Mouse (Mus musculus): Measurements from ENCODE around the gene Gstp1. TPM values are rescaled to one million over a fixed set of nuclear protein-coding genes. Genes with fewer than 3 reads are reported as not detected.

Gene Gstp1
- 418 and 433 TPM in 2 replicates for polyA plus RNA-seq (2015; fragmentation: Nextera tagmentation; extraction: Ambion mirVana)

DNA sequence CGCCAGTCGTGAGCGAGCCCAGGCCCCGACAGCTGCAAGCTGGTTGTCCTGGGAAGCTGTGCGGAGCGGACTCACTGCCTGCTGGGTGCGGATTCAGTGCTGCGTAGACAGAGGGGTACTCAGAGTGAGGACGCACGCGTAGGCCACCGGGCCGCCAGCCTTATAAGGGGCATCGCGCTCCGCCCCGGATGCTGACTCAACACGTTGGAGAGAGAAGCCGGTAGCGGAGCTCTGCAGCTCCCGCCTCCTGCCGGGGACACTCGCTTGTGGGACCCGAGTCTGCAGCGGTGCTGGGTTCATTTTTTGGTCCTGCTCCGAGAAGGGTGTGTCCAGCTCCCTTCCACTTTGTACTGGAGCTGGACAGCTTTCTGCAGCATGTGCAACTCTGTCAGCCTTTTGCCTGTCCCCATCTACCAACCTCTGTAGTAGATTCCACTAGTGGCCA, at the start of gene Gstp1:
Gstp1 (minus strand) TSS at position 198 of the 445 bp plus-strand sequence.
- 1% methylated on average over 23 of the region's 26 CpGs for WGBS
- H3K36me3 ChIP-seq = no peaks in the 10 kb centered on the region

DNA sequence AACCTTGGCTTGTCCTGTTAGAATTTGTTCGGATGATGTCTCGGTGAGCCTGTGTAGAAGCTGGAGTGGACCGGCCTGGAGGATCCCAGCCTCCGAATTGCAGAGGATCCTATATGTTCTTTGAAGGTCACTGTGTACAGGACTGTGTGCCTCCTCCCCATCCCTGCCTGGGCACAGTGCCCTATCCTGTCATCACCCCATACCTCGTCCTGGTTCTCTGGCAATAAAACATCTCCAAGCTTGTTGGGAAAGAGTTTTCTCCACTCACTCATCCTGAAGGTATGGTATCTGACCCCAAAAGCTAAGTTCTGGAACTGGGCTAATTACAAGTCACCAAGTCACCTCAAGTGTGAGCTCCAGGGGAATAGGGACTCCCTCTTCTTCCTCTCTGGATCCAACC, 49.3 kb upstream of the Gstp1 start:
- WGBS = 97% methylated on average over 5 of the region's 5 CpGs
- H3K9ac ChIP-seq = no peak overlapping the region

More for the DNA sequence above, at the start of gene Gstp1:
- Histone ChIP-seq H3K4me3 (peak within 1 kb of the TSS; percentile 57), H3K27ac (peak within 1 kb of the TSS; percentile 64; the same call in 1 of the 2 replicates), H3K9me3 (no peaks in the 10 kb centered on the region), H3K9ac (peak within 1 kb of the TSS; percentile 80), H3K27me3 (no peaks in the 10 kb centered on the region), H3K4me1 (replicated peaks) (peaks cover 21% of the 10 kb centered on the region), H3K4me2 (peak within 1 kb of the TSS; percentile 76)
- peak; percentile 83 for ATAC-seq (ENCODE audit: low FRiP score)

DNA sequence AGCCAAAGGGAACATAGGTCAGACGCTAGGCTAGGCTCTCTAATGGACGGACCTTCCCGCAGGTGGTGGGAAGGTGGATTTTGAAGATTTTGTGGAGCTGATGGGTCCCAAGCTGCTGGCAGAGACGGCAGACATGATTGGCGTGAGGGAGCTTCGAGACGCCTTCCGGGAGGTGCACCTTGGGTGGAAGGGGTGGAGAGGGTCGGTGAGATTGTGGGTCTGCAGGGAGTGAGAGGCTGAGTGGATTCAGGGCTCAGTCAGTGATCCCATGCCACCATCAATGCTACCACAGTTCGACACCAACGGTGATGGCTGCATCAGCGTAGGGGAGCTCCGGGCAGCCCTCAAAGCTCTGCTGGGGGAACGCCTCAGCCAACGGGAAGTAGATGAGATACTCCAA, 48.4 kb upstream of the Gstp1 start:
- no peaks in the 10 kb centered on the region for H3K9me3 ChIP-seq
- no peak overlapping the region for H3K9ac ChIP-seq
- no peak overlapping the region for H3K4me3 ChIP-seq
- peaks cover 32% of the 10 kb centered on the region; the same call in 1 of the 2 replicates for H3K27me3 ChIP-seq
- no peaks in the 10 kb centered on the region for H3K4me1 ChIP-seq (replicated peaks)
- no peak for ATAC-seq (ENCODE audit: low FRiP score)
- H3K4me2 ChIP-seq = no peak overlapping the region
- no peaks in the 10 kb centered on the region for H3K36me3 ChIP-seq
- 92% methylated on average over 15 of the region's 15 CpGs for WGBS
- no peak overlapping the region for H3K27ac ChIP-seq

More for the DNA sequence above, 49.3 kb upstream of the Gstp1 start:
- no peaks in the 10 kb centered on the region for H3K4me1 ChIP-seq (replicated peaks)
- no peak overlapping the region for H3K4me2 ChIP-seq
- H3K27me3 ChIP-seq = peaks cover 32% of the 10 kb centered on the region; the same call in 1 of the 2 replicates
- no peak for ATAC-seq (ENCODE audit: low FRiP score)
- H3K27ac ChIP-seq = no peak overlapping the region
- no peaks in the 10 kb centered on the region for H3K9me3 ChIP-seq
- H3K4me3 ChIP-seq = no peak overlapping the region
- H3K36me3 ChIP-seq = no peaks in the 10 kb centered on the region

DNA sequence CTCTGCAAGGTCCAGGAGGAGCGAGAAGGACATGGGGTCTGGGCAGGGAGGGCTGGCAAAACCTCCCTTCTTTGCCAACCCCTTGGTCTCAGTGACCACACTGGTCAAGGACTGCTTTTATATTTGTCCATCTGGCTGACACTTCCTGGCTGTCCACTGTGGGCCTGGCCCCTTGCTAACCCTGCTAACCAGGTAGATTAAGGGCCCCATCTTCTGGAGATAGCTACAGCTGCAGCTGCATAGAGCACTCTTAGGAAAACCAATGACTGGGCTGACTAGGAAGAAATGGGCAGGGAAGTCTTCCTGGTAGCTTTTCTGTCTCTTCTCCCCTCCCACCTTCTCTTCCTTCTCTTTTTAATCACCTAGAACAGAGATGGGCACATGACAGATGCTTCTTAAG, 47.2 kb upstream of the Gstp1 start:
- H3K27me3 ChIP-seq = peaks cover 32% of the 10 kb centered on the region; the same call in 1 of the 2 replicates
- no peak overlapping the region for H3K4me3 ChIP-seq
- no peak for ATAC-seq (ENCODE audit: low FRiP score)
- no peak overlapping the region for H3K4me2 ChIP-seq
- no peak overlapping the region for H3K27ac ChIP-seq
- no peaks in the 10 kb centered on the region for H3K9me3 ChIP-seq
- no peaks in the 10 kb centered on the region for H3K4me1 ChIP-seq (replicated peaks)
- no peaks in the 10 kb centered on the region for H3K36me3 ChIP-seq
- WGBS = 83% methylated on average over 1 of the region's 1 CpGs
- no peak overlapping the region for H3K9ac ChIP-seq

DNA sequence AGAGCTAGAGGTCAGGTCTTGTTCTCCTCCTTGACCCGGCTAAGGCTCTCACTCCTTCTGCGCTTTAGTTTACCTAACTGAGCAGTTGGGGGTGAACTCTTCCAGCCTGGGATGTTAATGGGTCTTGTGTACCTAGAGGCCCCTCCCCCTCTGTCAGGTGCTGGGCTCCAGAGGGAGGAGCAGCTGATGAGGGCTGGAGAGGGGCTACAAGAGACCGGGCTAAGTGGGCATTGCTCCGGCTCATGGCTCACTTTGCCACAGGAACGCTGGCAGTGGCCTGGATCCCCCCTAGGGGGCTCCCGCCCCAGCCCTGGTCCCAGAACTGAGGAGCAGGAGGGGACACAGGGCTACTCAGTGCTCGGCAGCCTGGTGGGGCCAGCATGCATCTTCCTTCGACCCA, 46.0 kb upstream of the Gstp1 start:
- H3K4me2 ChIP-seq = no peak overlapping the region
- no peaks in the 10 kb centered on the region for H3K36me3 ChIP-seq
- WGBS = 30% methylated on average over 8 of the region's 8 CpGs
- no peak for ATAC-seq (ENCODE audit: low FRiP score)
- 0 out of 2 replicates have a peak overlapping the region, but pooled peaks have one; percentile 19 for H3K9ac ChIP-seq
- H3K27me3 ChIP-seq = peaks cover 24% of the 10 kb centered on the region; the same call in 1 of the 2 replicates
- no peak overlapping the region for H3K27ac ChIP-seq
- no peak overlapping the region for H3K4me3 ChIP-seq
- no peaks in the 10 kb centered on the region for H3K4me1 ChIP-seq (replicated peaks)
- H3K9me3 ChIP-seq = no peaks in the 10 kb centered on the region

DNA sequence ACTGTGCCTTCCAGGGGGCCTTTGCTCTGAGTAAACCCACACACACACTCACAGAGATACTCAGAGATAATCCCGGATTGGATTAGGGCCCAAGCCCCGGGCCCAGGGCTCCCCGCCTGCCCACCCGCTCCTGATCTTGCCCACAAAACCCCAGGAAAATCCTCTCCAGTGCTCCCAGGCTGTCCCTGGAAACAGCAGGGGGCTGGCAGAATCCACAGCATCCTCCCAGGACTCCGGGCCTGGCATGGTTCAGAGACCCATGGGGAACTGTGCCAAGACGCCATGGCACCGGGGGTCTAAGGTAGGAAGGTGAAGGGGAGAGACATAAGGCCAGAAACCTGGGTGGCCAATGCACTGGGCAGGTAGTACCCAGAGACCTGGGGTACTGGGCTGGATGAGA, 45.5 kb upstream of the Gstp1 start:
- 79% methylated on average over 7 of the region's 7 CpGs for WGBS
- no peak overlapping the region for H3K27ac ChIP-seq
- H3K36me3 ChIP-seq = no peaks in the 10 kb centered on the region
- no peaks in the 10 kb centered on the region for H3K9me3 ChIP-seq
- H3K4me1 ChIP-seq (replicated peaks) = no peaks in the 10 kb centered on the region
- H3K4me3 ChIP-seq = no peak overlapping the region
- no peak overlapping the region for H3K9ac ChIP-seq
- ATAC-seq (ENCODE audit: low FRiP score) = no peak
- H3K4me2 ChIP-seq = no peak overlapping the region
- peaks cover 24% of the 10 kb centered on the region; the same call in 1 of the 2 replicates for H3K27me3 ChIP-seq

DNA sequence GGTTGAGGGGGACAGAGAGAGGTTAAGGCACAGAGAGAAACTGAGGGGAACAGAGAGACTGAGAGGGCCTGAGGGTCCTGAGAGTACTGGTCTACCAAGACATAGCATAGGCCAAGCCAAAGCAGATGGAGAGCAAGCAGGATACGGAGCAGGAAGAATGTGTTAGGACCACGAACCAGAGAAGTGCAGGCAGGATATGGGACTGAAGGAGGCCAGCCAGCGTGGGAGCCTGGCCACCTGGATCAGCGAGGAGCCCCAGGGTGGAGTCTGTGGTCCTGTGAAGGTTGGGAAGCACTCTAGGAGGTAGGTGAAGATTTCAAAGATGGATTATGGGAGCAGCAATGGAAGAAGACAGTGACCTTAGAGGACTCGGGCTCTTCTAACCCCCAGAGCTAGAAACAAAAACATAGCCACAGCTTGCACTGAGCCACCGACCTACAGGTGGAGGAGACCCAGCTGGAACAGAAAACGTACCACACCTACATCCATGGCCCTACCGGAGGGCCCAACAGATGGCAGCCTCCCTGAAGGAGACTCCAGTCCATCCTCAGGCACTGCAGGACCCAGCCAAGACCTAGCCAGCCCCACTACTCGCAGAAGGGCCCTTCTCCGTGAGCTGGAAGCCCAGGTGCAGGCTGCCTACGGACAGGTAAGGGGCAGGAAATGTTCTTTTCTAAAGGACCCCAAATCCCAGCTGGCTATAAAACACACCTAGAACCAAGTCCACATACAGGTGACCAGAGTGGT, 44.6 kb upstream of the Gstp1 start:
- no peak for ATAC-seq (ENCODE audit: low FRiP score)
- H3K4me2 ChIP-seq = no peak overlapping the region
- no peak overlapping the region for H3K4me3 ChIP-seq
- no peak overlapping the region for H3K27ac ChIP-seq
- no peaks in the 10 kb centered on the region for H3K9me3 ChIP-seq
- no peak overlapping the region for H3K9ac ChIP-seq
- WGBS = 83% methylated on average over 11 of the region's 11 CpGs
- H3K27me3 ChIP-seq = peaks cover 24% of the 10 kb centered on the region; the same call in 1 of the 2 replicates
- no peaks in the 10 kb centered on the region for H3K4me1 ChIP-seq (replicated peaks)
- no peaks in the 10 kb centered on the region for H3K36me3 ChIP-seq

DNA sequence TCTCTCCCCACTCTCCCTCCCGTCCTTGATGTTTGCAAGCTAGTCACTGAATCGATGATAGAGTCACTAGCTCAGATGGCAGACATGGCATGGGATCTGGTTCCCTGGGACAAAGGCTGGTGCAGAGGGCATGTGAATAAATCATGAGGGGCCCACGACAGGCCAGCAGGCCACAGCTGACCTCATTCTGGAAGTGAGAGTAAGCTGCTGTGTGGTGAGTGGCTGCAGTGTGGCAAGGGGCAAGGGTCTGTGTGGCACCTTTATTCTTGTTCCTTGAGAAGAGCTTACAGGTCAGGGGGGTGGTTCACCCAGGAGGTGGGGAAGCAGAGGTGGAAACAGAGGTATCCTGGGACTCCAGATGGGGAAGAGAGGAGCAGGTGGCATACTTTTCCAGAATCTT, 43.6 kb upstream of the Gstp1 start, which contains the start of gene Cabp2:
Cabp2 (plus strand) TSS at position 185 of the 400 bp plus-strand sequence.
- no peak within 1 kb of the TSS for H3K4me3 ChIP-seq
- no peak within 1 kb of the TSS for H3K9ac ChIP-seq
- H3K27ac ChIP-seq = no peak within 1 kb of the TSS
- no peaks in the 10 kb centered on the region for H3K9me3 ChIP-seq
- WGBS = 52% methylated on average over 3 of the region's 3 CpGs
- peaks cover 16% of the 10 kb centered on the region; the same call in 1 of the 2 replicates for H3K27me3 ChIP-seq
- no peaks in the 10 kb centered on the region for H3K36me3 ChIP-seq
- ATAC-seq (ENCODE audit: low FRiP score) = no peak
- H3K4me2 ChIP-seq = no peak within 1 kb of the TSS
- no peaks in the 10 kb centered on the region for H3K4me1 ChIP-seq (replicated peaks)

DNA sequence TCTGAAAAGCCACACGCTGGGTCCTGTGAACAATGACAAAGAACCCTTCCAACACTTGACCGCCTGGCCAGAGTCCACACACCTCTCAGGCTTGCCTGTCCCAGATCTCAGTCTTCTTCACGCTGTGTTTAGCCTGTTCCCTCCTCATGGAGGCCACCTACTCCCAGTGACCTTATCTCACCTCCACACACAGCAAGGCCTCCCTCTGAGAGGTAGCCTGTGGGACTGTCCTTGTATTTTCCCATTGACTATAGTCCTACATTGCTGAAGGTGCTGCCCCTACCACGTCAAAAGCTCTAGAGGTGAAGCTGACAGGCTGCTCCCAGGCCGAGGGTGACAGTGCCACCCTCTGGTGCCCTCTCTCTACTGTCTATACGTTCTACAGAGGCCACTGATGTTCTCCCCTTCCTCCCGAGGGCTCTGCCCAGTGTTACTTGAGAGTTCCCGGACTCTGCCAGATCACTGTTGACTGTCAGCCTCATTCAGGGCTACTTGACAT, 42.8 kb upstream of the Gstp1 start:
- ATAC-seq (ENCODE audit: low FRiP score) = no peak

DNA sequence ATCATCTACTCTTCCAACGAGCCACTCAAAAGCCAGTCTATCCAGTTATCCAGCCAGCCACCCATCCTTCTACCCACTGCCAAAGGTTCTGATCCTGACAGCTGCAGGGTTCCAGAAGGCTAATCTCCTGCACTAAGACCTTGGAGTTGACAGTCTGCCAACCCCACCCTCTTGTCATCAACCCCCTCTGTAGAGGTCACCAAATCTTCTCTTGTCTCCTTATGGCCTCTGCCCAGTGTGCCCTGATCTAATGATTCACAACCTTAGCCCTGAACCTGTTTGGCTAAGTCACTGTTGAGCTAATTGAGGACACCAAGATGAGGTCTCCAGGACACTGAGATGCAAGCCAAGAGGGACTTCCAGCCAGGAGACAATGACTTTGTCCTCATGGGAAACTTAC, 41.8 kb upstream of the Gstp1 start:
- 83% methylated on average over 1 of the region's 1 CpGs for WGBS
- H3K4me3 ChIP-seq = no peak overlapping the region
- no peak overlapping the region for H3K4me2 ChIP-seq
- H3K27me3 ChIP-seq = peaks cover 8% of the 10 kb centered on the region; the same call in 1 of the 2 replicates
- no peak overlapping the region for H3K9ac ChIP-seq
- ATAC-seq (ENCODE audit: low FRiP score) = no peak
- no peaks in the 10 kb centered on the region for H3K9me3 ChIP-seq
- no peaks in the 10 kb centered on the region for H3K4me1 ChIP-seq (replicated peaks)
- H3K27ac ChIP-seq = no peak overlapping the region
- H3K36me3 ChIP-seq = no peaks in the 10 kb centered on the region

More for the DNA sequence above, 42.8 kb upstream of the Gstp1 start:
- no peaks in the 10 kb centered on the region for H3K36me3 ChIP-seq
- H3K9me3 ChIP-seq = no peaks in the 10 kb centered on the region
- peaks cover 11% of the 10 kb centered on the region; the same call in 1 of the 2 replicates for H3K27me3 ChIP-seq
- no peak overlapping the region for H3K9ac ChIP-seq
- no peak overlapping the region for H3K27ac ChIP-seq
- WGBS = 71% methylated on average over 8 of the region's 8 CpGs
- H3K4me1 ChIP-seq (replicated peaks) = no peaks in the 10 kb centered on the region
- no peak overlapping the region for H3K4me3 ChIP-seq
- H3K4me2 ChIP-seq = no peak overlapping the region

DNA sequence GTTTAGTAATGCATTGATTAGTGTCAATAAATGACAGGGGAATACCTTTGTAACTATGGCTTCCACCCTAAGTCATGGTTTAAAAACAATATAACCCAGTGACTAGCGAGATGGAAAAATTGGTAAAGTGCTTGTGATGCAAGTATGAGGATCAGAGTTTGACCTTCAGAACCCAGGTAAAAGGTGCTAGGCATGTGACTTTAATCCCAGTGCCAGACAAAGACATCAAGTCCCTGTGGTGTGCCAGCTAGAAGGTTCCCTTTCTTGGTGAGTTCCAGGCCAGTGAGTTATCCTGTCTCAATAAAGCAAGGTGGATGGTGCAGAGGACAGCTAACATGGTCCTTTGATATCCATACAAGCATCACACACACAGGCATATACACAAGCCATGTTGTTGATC, 37.7 kb upstream of the Gstp1 start:
- no peak for ATAC-seq (ENCODE audit: low FRiP score)
- Histone ChIP-seq H3K4me3 (no peak overlapping the region), H3K4me1 (replicated peaks) (no peaks in the 10 kb centered on the region), H3K9ac (no peak overlapping the region), H3K36me3 (no peaks in the 10 kb centered on the region), H3K27me3 (no peaks in the 10 kb centered on the region), H3K4me2 (no peak overlapping the region), H3K9me3 (no peaks in the 10 kb centered on the region), H3K27ac (no peak overlapping the region)
- 90% methylated on average over 1 of the region's 1 CpGs for WGBS

DNA sequence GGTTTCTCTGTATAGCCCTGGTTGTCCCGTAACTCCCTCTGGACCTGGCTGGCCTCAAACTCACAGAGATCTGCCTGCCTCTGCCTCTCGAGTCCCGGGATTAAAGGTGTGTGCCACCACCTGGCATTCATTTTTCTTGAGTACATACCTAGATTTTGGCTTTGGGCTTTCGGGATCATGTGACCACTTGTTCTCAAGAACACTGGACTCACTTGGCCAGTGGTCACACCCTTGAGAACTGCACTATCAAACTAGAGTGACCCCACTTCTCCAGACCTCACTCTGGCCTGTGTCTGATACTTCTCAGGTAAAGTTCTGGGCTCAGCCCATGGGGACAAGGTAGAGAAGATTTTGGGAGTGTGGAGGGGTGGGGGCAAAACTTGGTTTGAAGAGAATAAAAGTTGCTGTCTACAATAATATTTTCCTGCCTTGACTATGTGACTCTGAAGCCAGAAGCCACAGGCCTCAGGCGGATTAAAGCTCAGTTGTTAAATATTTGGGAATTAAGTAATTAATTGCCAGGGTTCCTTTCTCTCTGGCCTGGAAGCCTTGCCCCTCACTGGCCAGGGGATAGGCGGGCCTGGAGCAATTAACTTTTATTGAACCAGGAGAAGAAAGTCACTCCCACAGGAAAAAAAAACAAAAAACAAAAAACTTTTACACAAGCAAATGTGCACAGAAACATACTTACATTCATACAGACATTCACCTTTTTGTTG, 35.1 kb upstream of the Gstp1 start:
- 86% methylated on average over 6 of the region's 6 CpGs for WGBS
- Histone ChIP-seq H3K9me3 (no peaks in the 10 kb centered on the region), H3K4me3 (no peak overlapping the region), H3K27ac (no peak overlapping the region), H3K9ac (no peak overlapping the region), H3K27me3 (no peaks in the 10 kb centered on the region), H3K4me1 (replicated peaks) (no peaks in the 10 kb centered on the region), H3K4me2 (no peak overlapping the region), H3K36me3 (no peaks in the 10 kb centered on the region)
- no peak for ATAC-seq (ENCODE audit: low FRiP score)

All from hindbrain, embryonic 13.5 days (tissue).